Mouse (Mus musculus) T-helper 17 cell (primary cell): Measurements from ENCODE around the gene Zfp775.

Source experiments
- in situ Hi-C, 2 experiments: fragments of 300-600 bp; cut with MboI, MseI; formaldehyde crosslinking; loops; 1 replicate in 1 of 2; 2 replicates in 1 of 2; pipeline ENCODE4 v1.15.1; 2025; ENCODE audit warnings: high pct_unique_total_duplicates in 2 of 2

The Zfp775 gene

DNA sequence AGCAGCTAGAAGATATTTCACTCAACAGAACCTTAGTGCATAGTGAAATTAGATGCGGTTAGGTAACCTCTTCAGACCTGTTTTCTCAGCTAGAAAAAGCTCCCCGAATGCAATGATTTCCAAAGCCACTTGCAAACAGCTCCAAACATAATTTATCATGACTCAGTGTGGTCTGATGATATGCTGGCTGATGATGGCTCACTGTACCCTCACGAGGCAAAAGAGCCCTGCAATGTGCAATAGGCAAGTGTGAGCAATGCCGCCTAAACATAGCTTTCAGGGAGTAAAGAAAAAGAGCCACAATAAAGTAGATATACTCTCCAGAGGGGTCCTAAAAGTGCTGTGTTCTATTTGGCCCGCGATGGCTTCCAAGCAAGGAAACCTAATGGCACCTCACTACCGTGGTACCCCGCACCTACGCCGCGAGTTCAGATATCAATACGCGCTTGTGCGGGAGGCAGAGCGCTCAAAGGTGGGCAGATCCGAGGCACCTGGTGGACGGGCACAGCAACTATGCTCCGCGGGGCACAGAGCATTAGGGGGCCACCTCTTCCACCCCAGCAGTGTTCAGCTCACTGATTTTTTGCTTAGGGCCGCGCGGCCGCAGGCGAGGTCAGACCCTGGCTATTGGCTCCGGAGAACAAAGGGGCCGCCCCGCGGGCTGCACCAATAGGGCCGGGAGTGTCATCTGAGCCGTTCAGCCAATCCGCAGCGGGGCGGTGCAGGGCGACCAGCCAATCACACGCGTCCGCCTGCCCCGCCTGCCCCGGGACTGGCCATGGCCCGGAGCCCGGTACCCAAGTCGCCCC is at the start of gene Zfp775:
TSS of gene Zfp775 (plus strand) at position 793 of the 809 bp plus-strand sequence.
- in situ Hi-C loops, result loop anchor here in 1 of 2 experiments (5.0 kb wide), 1 partner anchor 44 kb away; no protein-coding TSS in a partner anchor

DNA sequence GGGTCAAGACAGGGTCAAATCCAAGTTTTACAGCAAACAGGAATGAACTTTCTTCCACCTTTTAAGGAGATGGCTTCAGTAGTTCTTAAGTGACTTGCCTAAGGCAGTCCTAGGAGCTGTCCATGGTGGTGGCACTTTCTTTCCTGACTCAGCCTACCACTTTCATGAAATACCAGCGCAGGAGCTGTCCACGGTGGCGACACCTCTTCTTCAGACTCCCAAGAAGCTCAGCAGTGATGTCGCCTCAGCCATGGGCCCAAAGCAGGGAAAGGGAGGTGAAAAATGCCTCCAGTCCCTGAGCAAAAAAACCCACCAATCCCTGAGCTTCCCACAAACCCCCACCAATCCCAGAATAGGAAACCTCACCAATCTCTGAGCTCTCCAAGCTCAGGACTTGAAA is 48.9 kb upstream of the Zfp775 start:
- in situ Hi-C loops, result no loop called here

GRCm38 (mm10) chr6:48553819-48554218 is 48.0 kb upstream of the Zfp775 start:
- in situ Hi-C loops, result no loop called here

DNA sequence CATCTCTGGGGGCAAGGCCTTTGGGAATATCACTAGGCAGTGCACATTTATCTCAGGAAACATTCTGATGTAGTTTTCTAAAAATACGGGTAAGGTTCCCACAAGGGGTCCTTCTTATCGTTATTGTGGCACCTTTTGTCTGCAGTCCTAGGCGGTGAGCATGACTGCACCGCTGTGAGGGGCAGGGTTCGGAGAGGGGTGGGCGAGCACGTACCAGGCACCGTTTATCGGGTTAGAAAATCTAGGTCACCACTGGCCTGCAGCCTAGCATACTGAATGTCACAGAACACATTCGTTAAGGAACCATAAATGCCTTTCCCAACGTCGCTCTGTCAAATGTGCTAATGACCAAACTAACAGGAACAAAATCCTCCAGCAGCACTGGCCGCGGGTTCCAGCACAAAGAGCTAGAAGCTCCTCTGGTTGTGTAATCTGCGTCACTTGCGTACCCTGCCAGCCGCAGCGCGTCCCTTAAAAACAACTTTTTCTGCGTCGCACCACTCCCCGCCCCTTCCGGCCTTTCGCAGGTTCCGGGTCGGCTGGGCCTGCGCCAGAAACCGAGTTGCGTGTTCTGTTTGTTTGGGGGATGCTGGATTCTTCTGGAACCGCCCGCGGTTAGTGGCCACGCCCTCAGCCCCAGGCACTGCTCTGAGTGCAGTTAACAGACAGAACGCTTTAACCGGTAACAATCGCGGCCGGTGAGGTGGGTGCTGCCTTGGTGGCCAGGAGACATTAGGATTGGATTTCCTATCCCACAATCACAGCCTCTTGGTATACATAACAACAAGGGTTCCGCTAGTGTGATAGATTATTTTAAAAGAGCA is 47.4 kb upstream of the Zfp775 start, which contains the start of gene Lrrc61:
TSS of gene Lrrc61 (plus strand) at position 517 of the 824 bp plus-strand sequence.
- in situ Hi-C loops, result loop anchor here in 1 of 2 experiments (5.0 kb wide), 1 partner anchor 48 kb away; the partner anchor contains the start of gene Zfp775

DNA sequence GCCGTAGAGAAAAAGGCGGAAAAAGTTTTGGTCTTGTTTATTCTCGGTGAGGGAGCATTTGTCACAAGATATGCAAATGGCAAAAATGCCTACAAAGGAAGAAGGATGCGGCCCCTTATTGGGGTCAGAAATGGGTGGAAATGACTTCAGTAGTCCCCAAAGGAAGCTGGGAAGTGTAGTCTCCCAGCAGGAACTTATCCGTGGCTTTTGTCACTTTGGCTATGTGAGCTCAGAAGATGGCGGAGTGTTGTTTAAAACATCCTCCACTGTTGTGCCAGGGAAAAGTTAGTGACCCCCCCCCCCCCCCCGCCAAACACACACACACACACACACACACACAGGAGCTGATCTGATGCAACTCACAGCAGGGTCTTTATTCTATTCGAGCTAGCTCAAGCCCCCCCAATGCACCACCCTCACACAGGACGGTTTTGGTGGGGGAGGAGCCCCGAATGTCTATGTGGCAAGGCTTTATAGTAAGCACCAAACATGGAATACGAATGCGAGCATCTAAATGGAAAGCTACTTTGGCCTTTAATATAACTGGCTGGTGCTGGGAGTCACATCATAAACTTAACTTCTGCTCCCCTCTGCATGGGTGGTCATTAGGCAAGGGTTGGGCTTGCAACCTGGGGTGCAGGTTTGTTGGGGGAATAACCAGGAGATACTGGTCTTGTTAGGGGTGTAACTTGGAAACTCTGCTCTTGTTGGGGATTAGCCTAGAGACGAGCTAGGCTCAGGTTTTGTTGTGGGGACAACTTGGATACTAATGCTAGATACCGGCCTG is 46.6 kb upstream of the Zfp775 start:
- in situ Hi-C loops, result loop anchor here in 1 of 2 experiments (5.0 kb wide), 1 partner anchor 47 kb away; the partner anchor contains the start of gene Zfp775

DNA sequence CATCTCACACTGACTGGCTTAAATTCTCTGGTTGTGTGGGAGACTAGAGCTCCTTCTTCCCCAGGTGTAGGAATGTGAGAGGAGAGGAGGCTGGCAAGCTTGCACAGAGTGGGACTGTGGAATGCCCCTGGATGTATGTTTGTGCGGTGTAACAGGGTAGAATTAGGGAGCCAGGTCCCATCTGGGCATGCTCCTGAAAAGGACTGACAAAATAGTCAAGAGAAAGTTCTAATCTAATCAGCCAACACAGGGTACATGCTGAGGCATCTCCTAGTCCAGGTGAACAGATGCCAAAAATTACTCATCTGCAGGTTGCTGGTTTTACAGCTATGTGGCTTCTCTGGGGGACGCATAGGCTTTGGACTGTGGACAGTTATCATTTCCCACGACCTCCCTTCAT is 45.9 kb upstream of the Zfp775 start:
- in situ Hi-C loops, result loop anchor here in 1 of 2 experiments (5.0 kb wide), 1 partner anchor 46 kb away; the partner anchor contains the start of gene Zfp775

- in situ Hi-C loops, result no loop called here
Measured at GRCm38 (mm10) chr6:48565693-48566310, 36.1 kb upstream of the Zfp775 start.

DNA sequence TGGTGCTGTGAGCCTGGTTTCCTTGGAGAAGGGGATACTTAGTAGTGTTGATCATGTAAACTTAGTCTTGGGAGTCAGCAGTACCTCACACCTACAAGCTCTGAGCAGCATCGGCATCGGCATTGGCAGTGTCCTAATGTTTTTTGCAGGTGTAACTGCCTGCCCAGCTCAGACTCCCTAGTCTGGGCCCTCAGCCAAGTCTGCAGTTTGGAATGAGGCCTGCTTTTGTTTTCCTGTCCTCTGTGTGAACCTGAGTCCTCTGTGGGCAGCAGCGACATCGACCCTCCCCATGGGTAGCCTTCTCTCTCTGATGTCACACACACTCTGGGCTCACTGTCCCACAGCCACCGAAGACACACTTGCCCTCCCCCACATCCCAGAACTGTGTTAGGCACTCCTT is 35.6 kb upstream of the Zfp775 start:
- in situ Hi-C loops, result no loop called here

DNA sequence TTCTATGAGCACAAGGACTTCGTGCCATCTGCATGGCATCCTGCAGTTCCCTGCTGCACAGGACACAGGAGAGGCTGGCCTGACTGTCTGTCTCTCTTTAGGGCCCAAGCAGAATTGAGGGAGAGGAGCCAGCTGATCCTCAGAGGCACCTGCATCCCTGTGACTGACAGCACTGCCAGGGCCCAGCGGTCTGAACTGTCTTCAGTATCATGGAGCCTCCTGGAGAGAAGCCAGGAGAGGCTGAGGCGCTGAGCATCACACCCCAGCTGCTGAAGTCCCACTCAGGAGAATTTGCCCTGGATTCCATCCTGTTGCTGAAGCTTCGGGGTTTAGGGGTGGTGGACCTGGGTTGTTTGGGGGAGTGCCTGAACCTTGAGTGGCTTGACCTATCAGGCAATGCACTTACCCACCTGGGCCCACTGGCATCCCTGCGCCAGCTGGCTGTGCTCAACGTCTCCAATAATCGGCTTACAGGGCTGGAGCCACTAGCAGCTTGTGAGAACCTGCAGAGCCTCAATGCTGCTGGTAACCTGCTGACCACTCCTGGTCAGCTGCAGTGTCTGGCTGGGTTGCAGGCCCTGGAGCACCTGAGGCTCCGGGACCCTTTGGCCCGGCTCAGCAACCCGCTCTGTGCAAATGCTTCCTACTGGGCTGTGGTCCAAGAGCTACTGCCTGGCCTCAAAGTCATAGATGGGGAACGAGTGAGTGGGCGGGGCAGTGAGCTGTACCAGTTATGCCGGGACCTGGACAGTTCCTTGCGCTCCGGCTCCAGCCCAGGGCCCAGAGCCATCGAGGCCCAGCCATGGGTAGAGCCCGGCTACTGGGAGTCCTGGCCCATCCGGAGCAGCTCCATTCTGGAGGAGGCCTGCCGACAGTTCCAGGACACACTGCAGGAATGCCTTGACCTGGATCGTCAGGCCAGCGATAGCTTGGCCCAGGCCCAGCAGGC is 33.6 kb upstream of the Zfp775 start:
- in situ Hi-C loops, result no loop called here

DNA sequence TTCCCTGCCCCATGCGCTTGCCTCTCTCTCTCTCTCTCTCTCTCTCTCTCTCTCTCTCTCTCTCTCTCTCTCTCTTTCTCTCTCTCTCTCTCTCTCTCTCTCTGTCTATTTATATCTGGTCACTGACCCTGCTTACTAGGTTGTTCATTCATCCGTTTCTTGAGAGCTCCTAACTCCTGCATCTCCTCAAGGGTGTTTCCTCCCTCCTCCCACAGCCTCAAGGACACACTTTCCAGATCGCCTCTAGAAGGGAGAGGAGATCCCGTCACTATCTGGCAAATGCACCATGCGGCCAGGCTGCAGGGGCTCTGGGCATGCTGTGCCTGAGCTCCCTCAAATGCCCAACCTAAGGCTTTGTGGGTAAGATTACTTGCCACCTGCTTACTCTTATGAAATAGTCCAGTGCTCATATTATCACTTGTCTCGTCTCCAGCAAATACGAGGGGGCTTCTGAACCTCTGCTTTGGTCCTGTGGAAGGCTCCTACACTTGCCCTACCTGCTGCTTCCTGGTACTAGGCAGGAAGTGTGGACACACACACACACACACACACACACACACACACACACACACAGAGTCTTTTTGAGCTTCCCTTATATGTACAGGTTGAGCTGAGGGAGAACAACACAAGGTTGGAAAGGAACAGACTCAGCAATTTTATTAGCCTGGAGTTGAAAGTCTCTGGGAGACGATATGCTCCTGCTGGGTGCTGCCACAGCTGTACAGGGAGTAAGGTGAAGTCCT is 32.6 kb upstream of the Zfp775 start:
- in situ Hi-C loops, result no loop called here

- in situ Hi-C loops, result no loop called here
Measured at GRCm38 (mm10) chr6:48572014-48572413, 29.8 kb upstream of the Zfp775 start.

GRCm38 (mm10) chr6:48572572-48573061 is 29.2 kb upstream of the Zfp775 start, which contains the start of gene Rarres2:
TSS of gene Rarres2 (minus strand) at chr6:48572789.
- in situ Hi-C loops, result no loop called here

- in situ Hi-C loops, result no loop called here
Measured at GRCm38 (mm10) chr6:48573280-48573679, 28.6 kb upstream of the Zfp775 start.

DNA sequence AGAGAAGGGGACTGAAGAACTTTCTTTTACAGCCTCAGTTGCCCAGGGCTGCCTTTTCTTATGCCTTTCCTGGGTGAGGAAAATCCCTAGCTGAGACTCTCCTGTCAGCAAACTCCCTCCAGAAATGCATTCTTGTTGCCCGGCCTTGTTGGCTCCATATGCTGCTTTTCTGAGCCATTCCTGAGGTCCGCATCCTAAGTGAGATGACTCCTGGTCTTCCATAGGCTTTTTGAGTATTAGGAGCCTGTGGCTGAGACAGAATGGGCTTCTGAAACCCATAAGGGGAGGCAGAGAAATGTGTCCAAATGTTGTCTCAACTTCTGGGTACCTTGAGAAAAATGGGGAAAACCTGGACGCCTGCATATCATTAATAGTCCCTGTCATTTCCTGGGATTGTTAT is 27.9 kb upstream of the Zfp775 start:
- in situ Hi-C loops, result no loop called here

DNA sequence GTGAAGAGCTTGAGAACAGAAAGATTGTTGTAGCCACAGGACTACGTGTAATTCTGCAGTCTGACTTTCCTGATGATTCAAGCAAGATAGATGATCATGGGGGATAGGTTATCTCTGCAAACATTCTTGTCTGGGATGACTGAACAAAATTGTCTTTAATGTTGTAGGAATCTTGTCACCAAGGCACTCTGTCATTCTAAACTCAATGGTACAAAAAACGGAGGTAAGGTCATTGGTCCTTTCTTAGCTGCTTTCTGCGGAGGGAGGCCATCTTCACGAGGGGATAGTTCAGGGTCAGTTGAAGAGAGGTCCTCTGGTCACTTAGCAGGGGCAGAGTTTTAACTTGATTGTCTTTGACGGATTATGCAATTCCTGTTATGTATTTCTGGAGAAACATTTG is 23.1 kb upstream of the Zfp775 start:
- in situ Hi-C loops, result no loop called here

- in situ Hi-C loops, result no loop called here
Measured at GRCm38 (mm10) chr6:48579215-48579648, 22.6 kb upstream of the Zfp775 start.

- in situ Hi-C loops, result no loop called here
Measured at GRCm38 (mm10) chr6:48581257-48581656, 20.6 kb upstream of the Zfp775 start.

GRCm38 (mm10) chr6:48582037-48582436 is 19.8 kb upstream of the Zfp775 start:
- in situ Hi-C loops, result no loop called here
